Mouse (Mus musculus) frontal cortex, postnatal 14 days (tissue): ENCODE results near the gene Glod4.

Experiments
- DNase-seq, 2 experiments: peaks; one replicate each; pipeline ENCODE4 v3.0.0; 2022; ENCODE audit warnings: low spot score in 2 of 2

The Glod4 gene

DNA sequence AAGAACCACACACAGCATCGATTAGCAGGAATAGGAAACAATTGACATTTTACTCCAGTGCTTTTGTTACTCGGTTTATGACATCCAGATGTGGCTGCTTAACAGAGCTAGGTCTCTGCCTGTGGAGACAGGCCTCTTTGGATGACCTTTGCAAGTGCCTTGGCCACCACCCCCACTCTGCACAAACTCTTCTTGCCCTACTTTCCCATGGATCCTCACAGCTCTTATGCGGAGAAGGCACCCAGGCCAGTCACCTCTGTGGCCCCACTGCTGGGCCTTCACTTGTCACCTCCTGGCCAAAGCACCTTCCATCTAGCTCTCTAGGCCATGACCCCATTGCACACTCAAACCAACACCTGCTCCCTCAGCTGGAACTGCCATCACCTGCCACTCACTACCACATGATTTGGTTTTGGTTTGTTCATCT lies 159.6 kb downstream of the Glod4 start:
- DNase-seq: no peak

DNA sequence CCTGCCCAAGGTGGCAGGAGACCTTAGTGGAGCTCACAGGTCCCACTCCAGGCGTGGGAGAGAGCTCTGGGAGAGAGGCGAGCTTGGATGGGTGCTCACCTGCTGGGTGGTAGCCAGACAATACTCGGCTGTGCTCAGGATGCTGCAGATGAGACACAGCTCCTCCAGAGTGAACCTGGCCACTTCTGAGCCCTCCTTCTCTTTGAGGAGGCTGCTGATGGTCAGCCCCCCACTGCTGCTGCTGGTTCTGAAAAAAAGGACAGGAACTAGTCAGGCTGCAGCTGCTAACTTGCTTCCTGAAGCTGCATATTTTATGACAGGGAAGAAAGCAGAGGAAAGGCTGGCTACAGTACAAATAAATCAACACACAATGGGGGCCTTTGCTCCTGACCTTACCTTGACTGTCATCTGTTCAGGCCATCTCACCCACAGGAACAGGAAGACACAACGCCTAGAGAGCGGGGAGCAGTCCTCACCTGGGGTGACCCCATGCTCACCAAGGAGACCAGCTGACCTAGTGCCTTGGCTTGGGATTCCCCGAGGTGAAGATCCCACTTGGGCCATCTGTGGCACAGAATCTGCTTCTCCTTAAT lies 162.4 kb downstream of the Glod4 start:
- DNase-seq: no peak

DNA sequence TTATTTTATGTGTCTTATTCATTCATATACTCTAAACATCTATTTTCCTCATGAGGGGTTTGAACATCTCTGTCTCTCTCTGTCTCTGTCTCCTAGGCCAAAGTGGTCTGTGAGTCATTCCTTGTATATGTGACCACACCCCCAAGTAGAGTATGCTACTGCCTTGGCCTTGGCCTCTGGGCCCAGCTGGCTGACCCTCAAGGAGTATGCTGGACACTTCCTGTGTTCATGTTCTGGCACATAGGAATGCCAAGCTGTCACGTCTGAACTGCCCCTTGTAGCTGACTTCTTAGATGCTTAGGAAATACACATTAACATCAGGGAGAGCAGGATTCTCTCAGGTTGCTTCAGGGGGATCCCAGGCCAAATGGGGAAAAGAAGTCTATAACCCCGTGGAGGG lies 163.2 kb downstream of the Glod4 start:
- no peak for DNase-seq

DNA sequence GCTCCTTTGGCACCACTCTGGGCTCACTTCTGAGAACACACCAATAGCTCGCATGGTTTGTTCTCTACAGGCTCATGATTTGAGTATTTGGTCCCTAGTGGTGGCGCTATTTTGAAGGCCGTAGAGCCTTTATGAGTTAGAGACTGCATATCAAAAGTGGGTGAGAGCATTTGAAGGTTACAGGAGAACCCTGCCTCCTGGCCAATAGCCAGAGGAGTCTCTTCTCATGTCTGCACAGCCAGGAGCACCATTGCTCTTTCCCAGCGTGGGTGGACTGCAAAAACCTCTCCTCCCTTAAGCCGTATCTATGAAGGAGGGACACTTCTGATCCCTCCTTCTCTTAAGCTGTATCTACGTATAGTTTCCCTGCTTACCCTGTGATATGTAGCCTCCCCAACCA lies 166.2 kb downstream of the Glod4 start:
- DNase-seq: no peak

DNA sequence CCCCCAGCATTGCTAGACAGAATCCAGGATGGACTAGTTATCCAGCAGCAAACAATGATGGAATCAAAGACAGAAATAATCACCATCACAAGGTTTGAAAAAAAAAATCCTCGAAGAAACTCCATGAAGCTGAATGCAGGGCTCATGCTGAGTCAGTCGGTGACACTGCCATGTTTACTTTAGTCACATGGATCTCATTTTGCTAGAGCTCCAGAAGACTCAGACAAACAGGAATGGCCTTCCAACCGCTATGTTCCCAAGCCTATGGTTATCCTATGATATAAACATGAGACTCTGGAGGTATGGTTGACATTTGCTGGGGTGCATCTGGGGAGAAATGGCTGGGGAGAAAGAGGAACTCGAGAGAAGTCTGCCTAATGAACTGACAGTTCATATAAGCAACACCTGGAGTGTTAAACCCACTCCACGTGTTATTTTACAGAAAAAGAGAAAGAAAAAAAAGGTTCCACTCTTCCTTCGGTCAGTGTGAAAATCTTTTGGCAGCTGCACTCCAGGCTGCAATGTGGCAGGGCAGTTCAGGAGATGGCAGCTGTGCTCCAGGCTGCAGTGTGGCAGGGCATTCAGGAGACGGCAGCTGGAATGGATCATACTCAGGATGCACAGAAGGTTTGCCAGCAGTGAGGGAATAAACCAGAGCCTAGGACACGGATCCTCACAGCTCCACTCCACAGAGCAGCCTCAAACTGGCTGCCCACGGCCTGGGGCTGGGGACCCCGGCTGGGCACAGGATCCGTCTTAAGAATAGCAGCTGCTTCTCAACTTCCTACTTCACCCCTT lies 169.0 kb downstream of the Glod4 start:
- no peak for DNase-seq
